Mouse (Mus musculus): ENCODE data around the gene Dusp27. TPM values are rescaled to one million over a fixed set of nuclear protein-coding genes. Genes with fewer than 3 reads are reported as not detected.

Dusp27 gene
- not detected in 2 replicates for total RNA-seq (2014; fragmentation: Nextera tagmentation)
- total RNA-seq (2017), result under 0.01 and 0.11 TPM in 2 replicates
- not detected in 2 replicates for polyA plus RNA-seq (2012)

GRCm38 (mm10) chr1:166127719-166128118 lies at the start of gene Dusp27:
Gene Dusp27 (minus strand): TSS chr1:166127922.
- Histone ChIP-seq H3K4me3 (ENCODE audit: low read depth, low read length) (no peak within 1 kb of the TSS), H3K9me3 (replicated peaks) (no peaks in the 10 kb centered on the region; the same call in 1 of the 2 replicates), H3K4me1 (ENCODE audit: insufficient read depth, low read depth, low read length) (peaks cover 18% of the 10 kb centered on the region), H3K27me3 (ENCODE audit: insufficient read depth, low read length) (peaks cover 15% of the 10 kb centered on the region), H3K36me3 (replicated peaks) (no peaks in the 10 kb centered on the region)
- ATAC-seq (ENCODE audit: extremely low read depth, insufficient number of reproducible peaks, low FRiP score, poor library complexity, severe bottlenecking), result no peak
- no peak for TF ChIP-seq GATA2 (IDR thresholded peaks at IDR 0.05; ENCODE audit: borderline replicate concordance, low read depth, low read length)
- no peak for TF ChIP-seq CTCF (IDR thresholded peaks at IDR 0.05; ENCODE audit: low read depth, low read length)
- no peak for TF ChIP-seq POLR2AphosphoS5 (IDR thresholded peaks at IDR 0.05; ENCODE audit: insufficient replicate concordance, low read depth, low read length)
- no peak for TF ChIP-seq GATA1 (IDR thresholded peaks at IDR 0.05; ENCODE audit: borderline replicate concordance, low read length)
- no peak for TF ChIP-seq TAL1 (conservative IDR thresholded peaks at IDR 0.05; ENCODE audit: low read depth, low read length)
- DNase-seq (ENCODE audit: low spot score), result no peak

GRCm38 (mm10) chr1:166173621-166174020 lies 45.9 kb upstream of the Dusp27 start:
- no peaks in the 10 kb centered on the region for H3K9me3 ChIP-seq (replicated peaks)
- H3K36me3 ChIP-seq (replicated peaks), result no peaks in the 10 kb centered on the region
- ATAC-seq (ENCODE audit: extremely low read depth, insufficient number of reproducible peaks, low FRiP score, poor library complexity, severe bottlenecking), result no peak
- DNase-seq (ENCODE audit: low spot score), result no peak
- H3K4me1 ChIP-seq (ENCODE audit: insufficient read depth, low read depth, low read length), result no peaks in the 10 kb centered on the region
- no peak overlapping the region for H3K4me3 ChIP-seq (ENCODE audit: low read depth, low read length)
- TF ChIP-seq GATA2 (IDR thresholded peaks at IDR 0.05; ENCODE audit: borderline replicate concordance, low read depth, low read length) (no peak), TAL1 (conservative IDR thresholded peaks at IDR 0.05; ENCODE audit: low read depth, low read length) (no peak), CTCF (IDR thresholded peaks at IDR 0.05; ENCODE audit: low read depth, low read length) (no peak), POLR2AphosphoS5 (IDR thresholded peaks at IDR 0.05; ENCODE audit: insufficient replicate concordance, low read depth, low read length) (no peak), GATA1 (IDR thresholded peaks at IDR 0.05; ENCODE audit: borderline replicate concordance, low read length) (no peak)
- peaks cover 11% of the 10 kb centered on the region; the same call in 1 of the 2 replicates for H3K27me3 ChIP-seq (ENCODE audit: insufficient read depth, low read length)

- Histone ChIP-seq H3K27me3 (ENCODE audit: insufficient read depth, low read length) (peaks cover 11% of the 10 kb centered on the region; the same call in 1 of the 2 replicates), H3K4me1 (ENCODE audit: insufficient read depth, low read depth, low read length) (no peaks in the 10 kb centered on the region), H3K9me3 (replicated peaks) (no peaks in the 10 kb centered on the region), H3K36me3 (replicated peaks) (no peaks in the 10 kb centered on the region), H3K4me3 (ENCODE audit: low read depth, low read length) (no peak overlapping the region)
- TF ChIP-seq CTCF (IDR thresholded peaks at IDR 0.05; ENCODE audit: low read depth, low read length) (no peak), GATA1 (IDR thresholded peaks at IDR 0.05; ENCODE audit: borderline replicate concordance, low read length) (no peak), GATA2 (IDR thresholded peaks at IDR 0.05; ENCODE audit: borderline replicate concordance, low read depth, low read length) (no peak), POLR2AphosphoS5 (IDR thresholded peaks at IDR 0.05; ENCODE audit: insufficient replicate concordance, low read depth, low read length) (no peak), TAL1 (conservative IDR thresholded peaks at IDR 0.05; ENCODE audit: low read depth, low read length) (no peak)
- ATAC-seq (ENCODE audit: extremely low read depth, insufficient number of reproducible peaks, low FRiP score, poor library complexity, severe bottlenecking), result no peak
- DNase-seq (ENCODE audit: low spot score), result no peak
Measured at GRCm38 (mm10) chr1:166172992-166173391, 45.3 kb upstream of the Dusp27 start.

- no peaks in the 10 kb centered on the region for H3K36me3 ChIP-seq (replicated peaks)
- H3K4me1 ChIP-seq (ENCODE audit: insufficient read depth, low read depth, low read length), result no peaks in the 10 kb centered on the region
- no peak overlapping the region for H3K4me3 ChIP-seq (ENCODE audit: low read depth, low read length)
- H3K9me3 ChIP-seq (replicated peaks), result no peaks in the 10 kb centered on the region
- TF ChIP-seq GATA2 (IDR thresholded peaks at IDR 0.05; ENCODE audit: borderline replicate concordance, low read depth, low read length) (no peak), GATA1 (IDR thresholded peaks at IDR 0.05; ENCODE audit: borderline replicate concordance, low read length) (no peak), CTCF (IDR thresholded peaks at IDR 0.05; ENCODE audit: low read depth, low read length) (no peak), TAL1 (conservative IDR thresholded peaks at IDR 0.05; ENCODE audit: low read depth, low read length) (no peak), POLR2AphosphoS5 (IDR thresholded peaks at IDR 0.05; ENCODE audit: insufficient replicate concordance, low read depth, low read length) (no peak)
- peaks cover 11% of the 10 kb centered on the region; the same call in 1 of the 2 replicates for H3K27me3 ChIP-seq (ENCODE audit: insufficient read depth, low read length)
- ATAC-seq (ENCODE audit: extremely low read depth, insufficient number of reproducible peaks, low FRiP score, poor library complexity, severe bottlenecking) (no peak), DNase-seq (ENCODE audit: low spot score) (no peak)
Measured at GRCm38 (mm10) chr1:166170852-166171251, 43.1 kb upstream of the Dusp27 start.

GRCm38 (mm10) chr1:166169713-166170112 lies 42.0 kb upstream of the Dusp27 start:
- ATAC-seq (ENCODE audit: extremely low read depth, insufficient number of reproducible peaks, low FRiP score, poor library complexity, severe bottlenecking), result no peak
- peaks cover 13% of the 10 kb centered on the region; the same call in 1 of the 2 replicates for H3K27me3 ChIP-seq (ENCODE audit: insufficient read depth, low read length)

GRCm38 (mm10) chr1:166168017-166168416 lies 40.3 kb upstream of the Dusp27 start:
- Histone ChIP-seq H3K27me3 (ENCODE audit: insufficient read depth, low read length) (peaks cover 16% of the 10 kb centered on the region; the same call in 1 of the 2 replicates), H3K9me3 (replicated peaks) (no peaks in the 10 kb centered on the region), H3K4me3 (ENCODE audit: low read depth, low read length) (no peak overlapping the region), H3K4me1 (ENCODE audit: insufficient read depth, low read depth, low read length) (no peaks in the 10 kb centered on the region), H3K36me3 (replicated peaks) (no peaks in the 10 kb centered on the region)
- DNase-seq (ENCODE audit: low spot score), result no peak
- no peak for ATAC-seq (ENCODE audit: extremely low read depth, insufficient number of reproducible peaks, low FRiP score, poor library complexity, severe bottlenecking)
- no peak for TF ChIP-seq TAL1 (conservative IDR thresholded peaks at IDR 0.05; ENCODE audit: low read depth, low read length)
- no peak for TF ChIP-seq GATA2 (IDR thresholded peaks at IDR 0.05; ENCODE audit: borderline replicate concordance, low read depth, low read length)
- no peak for TF ChIP-seq POLR2AphosphoS5 (IDR thresholded peaks at IDR 0.05; ENCODE audit: insufficient replicate concordance, low read depth, low read length)
- no peak for TF ChIP-seq GATA1 (IDR thresholded peaks at IDR 0.05; ENCODE audit: borderline replicate concordance, low read length)
- no peak for TF ChIP-seq CTCF (IDR thresholded peaks at IDR 0.05; ENCODE audit: low read depth, low read length)

More at GRCm38 (mm10) chr1:166169713-166170112, 42.0 kb upstream of the Dusp27 start:
- Histone ChIP-seq H3K4me3 (ENCODE audit: low read depth, low read length) (no peak overlapping the region), H3K4me1 (ENCODE audit: insufficient read depth, low read depth, low read length) (no peaks in the 10 kb centered on the region), H3K36me3 (replicated peaks) (no peaks in the 10 kb centered on the region), H3K9me3 (replicated peaks) (no peaks in the 10 kb centered on the region)
- DNase-seq (ENCODE audit: low spot score), result no peak
- TF ChIP-seq TAL1 (conservative IDR thresholded peaks at IDR 0.05; ENCODE audit: low read depth, low read length), result no peak
- TF ChIP-seq GATA1 (IDR thresholded peaks at IDR 0.05; ENCODE audit: borderline replicate concordance, low read length), result no peak
- no peak for TF ChIP-seq POLR2AphosphoS5 (IDR thresholded peaks at IDR 0.05; ENCODE audit: insufficient replicate concordance, low read depth, low read length)
- no peak for TF ChIP-seq CTCF (IDR thresholded peaks at IDR 0.05; ENCODE audit: low read depth, low read length)
- TF ChIP-seq GATA2 (IDR thresholded peaks at IDR 0.05; ENCODE audit: borderline replicate concordance, low read depth, low read length), result no peak

All from G1E (cell line).